Mouse (Mus musculus): ENCODE measurements around the gene 1810046K07Rik. TPM values are rescaled to one million over a fixed set of nuclear protein-coding genes. Genes with fewer than 3 reads are reported as not detected.

Gene 1810046K07Rik
- not detected in 2 replicates for polyA plus RNA-seq (2015; fragmentation: Nextera tagmentation; extraction: Ambion mirVana)

DNA sequence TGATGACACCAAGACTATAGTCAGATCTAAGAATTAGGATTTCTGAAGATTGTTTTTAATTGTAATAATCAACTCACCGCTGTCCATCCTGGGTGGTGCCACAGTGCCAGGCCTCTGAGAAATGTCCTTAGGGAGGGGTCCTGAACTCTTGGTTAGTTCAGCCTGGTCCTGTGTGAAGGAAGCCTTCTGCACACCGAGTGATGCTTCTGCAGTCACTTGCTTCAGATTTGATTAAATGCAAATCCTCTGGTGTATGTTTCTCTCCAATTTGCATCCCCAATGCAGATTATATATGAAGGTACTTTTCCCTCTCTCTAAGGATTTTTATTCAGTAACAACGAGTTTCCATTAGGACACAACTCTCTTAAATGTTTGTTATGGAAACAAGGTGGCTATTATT, at the start of gene 1810046K07Rik:
TSS of gene 1810046K07Rik (minus strand) at position 187 of the 400 bp plus-strand sequence.

DNA sequence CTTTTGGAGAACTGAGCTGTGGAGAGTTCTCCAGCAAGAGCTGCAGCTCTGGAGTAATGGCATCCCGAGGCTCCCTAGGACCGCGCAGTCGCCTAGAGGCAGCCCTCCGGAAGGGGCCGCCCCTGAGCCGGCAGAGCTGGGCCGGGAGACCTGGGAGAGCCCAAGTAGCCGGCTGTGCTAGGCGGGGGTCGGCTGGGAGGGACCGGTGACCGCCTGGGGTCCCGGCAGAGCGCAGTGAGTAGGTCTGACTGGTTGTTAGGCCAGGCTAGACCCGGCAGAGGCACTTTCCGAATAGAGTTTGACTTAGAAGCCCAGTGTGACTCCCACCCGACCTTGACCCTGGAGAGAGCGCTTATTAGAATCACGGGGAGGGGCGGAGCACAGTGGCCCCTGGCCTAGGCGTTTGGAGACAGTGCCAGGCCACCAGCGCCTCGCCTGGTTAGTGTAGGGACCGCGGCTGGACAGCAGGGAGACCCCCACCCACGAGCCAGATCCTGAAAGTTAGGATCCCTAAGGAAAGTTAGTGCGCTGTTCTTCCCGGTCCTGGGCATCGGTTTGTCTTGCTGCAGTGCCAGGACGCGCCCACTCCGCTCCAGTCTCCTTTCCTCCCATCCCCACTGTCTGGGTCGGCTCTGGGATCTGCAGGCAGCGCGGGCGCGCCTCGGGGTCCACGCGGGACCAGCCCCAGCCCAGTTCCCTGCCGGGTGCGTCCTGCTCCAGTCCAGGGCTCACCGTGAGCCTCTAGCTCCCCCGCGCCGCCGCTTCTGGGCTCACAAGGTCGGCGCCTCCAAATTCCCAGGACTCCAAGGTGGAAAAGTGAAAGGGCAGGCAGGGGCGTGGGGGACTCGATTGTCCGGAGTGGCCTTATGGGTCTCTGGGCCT, 50.0 kb downstream of the 1810046K07Rik start, which contains the start of gene Colca2:
TSS of gene Colca2 (minus strand) at position 70 of the 882 bp plus-strand sequence.

Other genes with a start within 250 kb of the 1810046K07Rik start
- gene 4833427G06Rik, start 226.8 kb downstream of the 1810046K07Rik start, polyA plus RNA-seq (2015; fragmentation: Nextera tagmentation; extraction: Ambion mirVana): not detected in 2 replicates
- gene Gm32742, start 163.4 kb downstream of the 1810046K07Rik start, polyA plus RNA-seq (2015; fragmentation: Nextera tagmentation; extraction: Ambion mirVana): not detected in 2 replicates
- gene Pou2af1, start 115.2 kb downstream of the 1810046K07Rik start, polyA plus RNA-seq (2015; fragmentation: Nextera tagmentation; extraction: Ambion mirVana): 0.09 TPM in 1 of 2 replicates, not detected in the other
- 2.7 and 2.9 TPM in 2 replicates for gene Colca2, start 50.3 kb downstream of the 1810046K07Rik start, polyA plus RNA-seq (2015; fragmentation: Nextera tagmentation; extraction: Ambion mirVana)

All from skeletal muscle tissue, postnatal 0 days (tissue).